Mouse (Mus musculus): Measurements from ENCODE around the gene 4930539E08Rik.

GRCm38 (mm10) chr17:28850511-28850910 is 64.6 kb downstream of the 4930539E08Rik start:
- TF ChIP-seq CTCF (IDR thresholded peaks at IDR 0.05) (no peak), EP300 (IDR thresholded peaks at IDR 0.05) (no peak)
